Mouse (Mus musculus): ENCODE measurements around the gene Fam124a. TPM values are rescaled to one million over a fixed set of nuclear protein-coding genes. Genes with fewer than 3 reads are reported as not detected.
"Not testable (repeated sequence)": the region's sequence is repeated elsewhere in the genome, so short reads cannot be mapped to it uniquely, and the experiment has no call there.

Fam124a gene
- polyA plus RNA-seq, 1 experiment, result not detected

DNA sequence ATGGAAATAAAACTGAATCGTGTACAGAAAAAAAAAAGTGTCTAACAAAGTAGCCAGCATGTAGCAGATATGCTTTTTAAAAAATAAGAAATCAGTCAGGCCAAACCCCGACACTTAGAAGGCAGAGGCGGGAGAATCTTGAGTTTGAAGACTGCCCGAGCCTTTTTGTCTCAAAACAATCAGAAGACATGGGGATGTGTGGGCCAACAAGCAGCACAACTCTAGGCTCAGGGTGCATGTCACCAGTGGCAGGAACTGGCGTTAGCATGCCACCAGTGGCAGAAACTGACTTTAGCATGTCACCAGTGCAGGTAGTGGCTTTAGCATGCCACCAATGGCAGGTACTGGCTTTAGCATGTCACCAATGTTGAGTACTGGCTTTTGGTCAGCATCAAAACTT is 84.0 kb downstream of the Fam124a start:
- Histone ChIP-seq H3K36me3 (ENCODE audit: control insufficient read depth) (no peaks in the 10 kb centered on the region), H3K27me3 (ENCODE audit: control insufficient read depth) (no peaks in the 10 kb centered on the region), H3K4me1 (ENCODE audit: control insufficient read depth) (no peaks in the 10 kb centered on the region), H3K4me3 (replicated peaks) (no peak overlapping the region), H3K9me3 (ENCODE audit: control insufficient read depth, low read length) (no peaks in the 10 kb centered on the region)
- no peak for TF ChIP-seq GATA1 (IDR thresholded peaks at IDR 0.05; ENCODE audit: low read length)
- TF ChIP-seq TAL1 (IDR thresholded peaks at IDR 0.05; ENCODE audit: low read length), result no peak

DNA sequence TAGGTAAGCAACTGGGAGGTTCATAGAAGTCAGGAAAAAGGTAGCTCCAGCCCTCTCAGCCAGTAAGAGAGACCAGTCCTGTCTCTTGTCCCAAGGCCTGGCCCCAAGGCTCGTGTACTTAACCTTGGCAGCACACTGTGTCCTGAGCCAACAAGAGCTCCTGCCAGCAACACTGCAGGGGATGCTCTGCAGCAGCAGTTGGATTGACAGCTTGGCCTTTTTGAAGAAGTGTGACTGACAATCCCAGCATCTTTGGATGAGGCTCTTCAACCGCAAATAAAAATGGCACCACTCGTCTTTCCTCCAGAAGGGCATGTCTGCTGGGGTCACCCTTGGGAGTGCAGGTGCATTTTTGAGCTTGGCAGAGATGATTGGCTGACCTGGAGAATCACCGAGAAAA is 84.9 kb downstream of the Fam124a start:
- Histone ChIP-seq H3K4me3 (replicated peaks) (no peak overlapping the region), H3K4me1 (ENCODE audit: control insufficient read depth) (no peaks in the 10 kb centered on the region), H3K9me3 (ENCODE audit: control insufficient read depth, low read length) (no peaks in the 10 kb centered on the region), H3K36me3 (ENCODE audit: control insufficient read depth) (no peaks in the 10 kb centered on the region), H3K27me3 (ENCODE audit: control insufficient read depth) (no peaks in the 10 kb centered on the region)
- TF ChIP-seq TAL1 (IDR thresholded peaks at IDR 0.05; ENCODE audit: low read length), result no peak
- TF ChIP-seq GATA1 (IDR thresholded peaks at IDR 0.05; ENCODE audit: low read length), result no peak

DNA sequence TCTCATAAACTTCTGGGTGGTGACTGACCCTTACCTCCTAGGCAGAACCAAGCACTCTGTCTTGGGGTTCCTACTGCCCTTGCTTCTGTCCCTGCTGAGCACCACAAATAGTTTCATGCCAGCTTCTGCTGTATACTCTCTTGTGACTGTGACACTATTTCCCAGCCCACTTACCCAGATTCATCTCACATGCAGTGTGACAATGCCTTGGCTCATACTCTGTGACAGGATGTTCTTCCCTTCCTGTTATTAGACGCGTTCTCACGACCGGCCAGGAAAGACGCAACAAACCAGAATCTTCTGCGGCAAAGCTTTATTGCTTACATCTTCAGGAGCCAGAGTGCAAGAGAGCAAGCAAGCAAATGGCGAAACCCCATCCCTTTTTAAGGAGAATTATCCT is 86.8 kb downstream of the Fam124a start:
- H3K27me3 ChIP-seq (ENCODE audit: control insufficient read depth); H3K4me3 ChIP-seq (replicated peaks); H3K9me3 ChIP-seq (ENCODE audit: control insufficient read depth, low read length); H3K36me3 ChIP-seq (ENCODE audit: control insufficient read depth); H3K4me1 ChIP-seq (ENCODE audit: control insufficient read depth): not testable (repeated sequence)

DNA sequence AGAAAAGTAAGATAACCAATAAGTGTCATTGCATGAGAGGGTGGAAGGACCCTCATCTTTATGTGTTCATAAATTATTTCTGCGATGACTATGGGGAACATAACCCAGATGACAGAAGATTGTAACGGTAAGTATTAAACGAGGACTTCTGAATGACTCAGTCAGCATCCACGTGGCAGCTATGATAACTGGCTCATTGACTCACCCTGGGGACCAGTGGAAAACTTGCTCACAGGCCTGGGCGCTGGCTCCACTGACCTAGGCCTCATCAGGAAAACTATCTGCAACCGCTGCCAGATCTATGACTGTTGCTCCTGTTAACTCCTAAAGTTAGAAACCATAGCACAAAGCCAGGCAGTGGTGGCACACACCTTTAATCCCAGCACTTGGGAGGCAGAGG is 92.9 kb downstream of the Fam124a start:
- H3K4me3 ChIP-seq (replicated peaks), result no peak overlapping the region
- no peak for TF ChIP-seq GATA1 (IDR thresholded peaks at IDR 0.05; ENCODE audit: low read length)
- H3K9me3 ChIP-seq (ENCODE audit: control insufficient read depth, low read length), result no peaks in the 10 kb centered on the region
- H3K27me3 ChIP-seq (ENCODE audit: control insufficient read depth), result no peaks in the 10 kb centered on the region
- no peaks in the 10 kb centered on the region for H3K4me1 ChIP-seq (ENCODE audit: control insufficient read depth)
- no peaks in the 10 kb centered on the region for H3K36me3 ChIP-seq (ENCODE audit: control insufficient read depth)

DNA sequence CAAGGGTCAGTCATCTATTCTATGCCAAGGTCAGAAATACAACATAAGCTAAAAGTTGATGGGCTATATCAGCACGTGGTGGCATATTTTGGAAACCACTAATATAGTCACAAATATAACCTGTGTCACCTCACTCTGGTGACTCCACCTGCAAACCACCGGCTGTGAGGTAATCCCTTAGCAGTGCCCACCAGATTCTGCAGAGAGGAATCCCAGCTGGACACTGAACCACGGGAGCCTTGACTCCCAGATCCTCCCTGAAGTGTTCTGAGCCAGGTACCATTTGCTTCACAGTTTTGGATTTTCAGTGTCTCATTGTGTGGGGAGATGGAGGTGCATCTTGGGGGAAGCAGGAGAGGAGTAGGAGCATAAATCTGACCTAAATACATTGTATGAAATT is 94.8 kb downstream of the Fam124a start:
- Histone ChIP-seq H3K36me3 (ENCODE audit: control insufficient read depth) (no peaks in the 10 kb centered on the region), H3K9me3 (ENCODE audit: control insufficient read depth, low read length) (no peaks in the 10 kb centered on the region), H3K4me1 (ENCODE audit: control insufficient read depth) (no peaks in the 10 kb centered on the region), H3K4me3 (replicated peaks) (no peak overlapping the region), H3K27me3 (ENCODE audit: control insufficient read depth) (no peaks in the 10 kb centered on the region)
- no peak for TF ChIP-seq TAL1 (IDR thresholded peaks at IDR 0.05; ENCODE audit: low read length)
- TF ChIP-seq GATA1 (IDR thresholded peaks at IDR 0.05; ENCODE audit: low read length), result no peak

DNA sequence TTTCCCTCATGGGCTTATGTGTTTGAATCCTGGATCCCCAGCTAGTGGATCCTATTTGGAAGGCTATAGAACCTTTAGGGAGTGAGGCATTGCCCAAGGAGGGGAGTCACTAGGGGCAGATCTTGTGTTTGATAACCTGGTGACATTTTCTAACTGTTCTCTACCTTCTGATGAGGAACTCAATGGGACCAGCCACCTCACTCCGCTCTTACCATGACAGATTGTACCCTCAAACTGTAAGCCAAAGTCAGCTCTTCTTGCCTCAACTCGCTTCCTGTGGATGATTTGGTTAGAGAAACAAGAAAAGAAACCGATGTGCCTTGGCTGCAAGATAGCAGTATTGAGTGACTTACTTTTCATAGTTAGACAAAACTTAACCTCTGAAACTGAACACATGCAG is 96.2 kb downstream of the Fam124a start:
- H3K27me3 ChIP-seq (ENCODE audit: control insufficient read depth), result no peaks in the 10 kb centered on the region
- no peak for TF ChIP-seq TAL1 (IDR thresholded peaks at IDR 0.05; ENCODE audit: low read length)
- no peak for TF ChIP-seq GATA1 (IDR thresholded peaks at IDR 0.05; ENCODE audit: low read length)
- H3K4me3 ChIP-seq (replicated peaks), result no peak overlapping the region
- H3K4me1 ChIP-seq (ENCODE audit: control insufficient read depth), result no peaks in the 10 kb centered on the region
- H3K36me3 ChIP-seq (ENCODE audit: control insufficient read depth), result no peaks in the 10 kb centered on the region
- H3K9me3 ChIP-seq (ENCODE audit: control insufficient read depth, low read length), result no peaks in the 10 kb centered on the region

DNA sequence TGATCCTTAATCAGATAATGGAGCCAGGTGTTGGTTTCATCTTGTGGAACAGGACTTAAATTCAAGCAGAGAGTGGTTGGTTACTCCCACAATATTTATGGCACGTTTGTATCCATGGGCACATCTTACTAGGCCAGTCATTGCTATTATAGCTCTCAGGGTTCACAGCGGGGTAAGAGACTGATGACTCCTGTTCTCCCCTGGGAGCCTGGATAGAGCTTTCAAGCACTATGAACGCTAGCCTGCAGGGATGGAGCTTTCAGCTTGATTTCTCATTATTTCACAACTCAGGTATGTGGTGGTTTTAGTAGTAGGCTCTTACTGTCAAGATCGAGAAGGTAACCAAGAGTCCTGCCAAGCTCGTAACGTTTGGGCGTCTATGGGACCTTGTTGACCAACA is 100.5 kb downstream of the Fam124a start:
- Histone ChIP-seq H3K36me3 (ENCODE audit: control insufficient read depth) (no peaks in the 10 kb centered on the region), H3K4me1 (ENCODE audit: control insufficient read depth) (no peaks in the 10 kb centered on the region), H3K27me3 (ENCODE audit: control insufficient read depth) (no peaks in the 10 kb centered on the region), H3K4me3 (replicated peaks) (no peak overlapping the region), H3K9me3 (ENCODE audit: control insufficient read depth, low read length) (no peaks in the 10 kb centered on the region)
- TF ChIP-seq TAL1 (IDR thresholded peaks at IDR 0.05; ENCODE audit: low read length), result no peak
- TF ChIP-seq GATA1 (IDR thresholded peaks at IDR 0.05; ENCODE audit: low read length), result no peak

DNA sequence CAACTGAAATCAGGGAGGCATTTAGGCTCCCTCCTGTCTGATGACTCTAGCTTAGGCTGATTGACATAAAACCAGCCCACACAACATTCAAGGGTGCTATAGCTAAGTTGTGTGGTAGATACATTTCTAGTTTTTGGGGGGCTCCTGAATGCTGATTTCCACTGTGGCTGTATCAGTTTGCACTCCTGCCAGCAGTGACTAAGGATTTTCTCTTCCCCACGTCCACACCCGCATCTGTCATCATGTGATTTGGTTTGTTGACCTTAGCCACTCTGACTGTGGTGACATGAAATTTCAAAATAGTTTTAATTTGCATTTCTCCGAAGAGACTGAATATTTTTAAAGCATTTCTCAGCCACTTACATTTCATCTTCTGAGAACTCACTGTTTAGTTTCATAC is 101.9 kb downstream of the Fam124a start:
- TF ChIP-seq TAL1 (IDR thresholded peaks at IDR 0.05; ENCODE audit: low read length), result no peak
- TF ChIP-seq GATA1 (IDR thresholded peaks at IDR 0.05; ENCODE audit: low read length), result no peak
- H3K9me3 ChIP-seq (ENCODE audit: control insufficient read depth, low read length), result no peaks in the 10 kb centered on the region
- H3K4me3 ChIP-seq (replicated peaks), result no peak overlapping the region
- no peaks in the 10 kb centered on the region for H3K27me3 ChIP-seq (ENCODE audit: control insufficient read depth)
- H3K36me3 ChIP-seq (ENCODE audit: control insufficient read depth), result no peaks in the 10 kb centered on the region
- H3K4me1 ChIP-seq (ENCODE audit: control insufficient read depth), result no peaks in the 10 kb centered on the region

Other genes with a start within 250 kb of the Fam124a start
- gene Gucy1b2, start 99.4 kb upstream of the Fam124a start, polyA plus RNA-seq (2012), result not detected in 2 replicates
- gene Gm4131, start 11.2 kb downstream of the Fam124a start, polyA plus RNA-seq (2012), result not detected in 2 replicates
- gene Serpine3, start 107.9 kb downstream of the Fam124a start, polyA plus RNA-seq (2012), result not detected in 2 replicates
- 0.96 and 0.97 TPM in 2 replicates for gene Ints6, start 205.4 kb downstream of the Fam124a start, polyA plus RNA-seq (2012)